Mouse (Mus musculus) midbrain, embryonic 10.5 days (tissue): Measurements from ENCODE around the gene Tmem108. TPM values are rescaled to one million over a fixed set of nuclear protein-coding genes. Genes with fewer than 3 reads are reported as not detected.

Experiments
- polyA plus RNA-seq: library from polyadenylated mRNA; unstranded; fragments of >200 nt; fragmentation: Nextera tagmentation; extraction: Ambion mirVana; gene quantifications from 2 replicates; pipeline ENCODE4 v1.2.1, GENCODE M21; 2016

Gene Tmem108
- polyA plus RNA-seq, 1 experiment from 2014 or later, result 15.6 TPM

Other genes starting within 250 kb of the Tmem108 start
- gene Nphp3, start 240.7 kb upstream of the Tmem108 start, polyA plus RNA-seq, result 3.2 and 3.6 TPM in 2 replicates